Mouse (Mus musculus) left cerebral cortex, postnatal 10 days (tissue): ENCODE measurements around the gene Gramd4. TPM values are rescaled to one million over a fixed set of nuclear protein-coding genes. Genes with fewer than 3 reads are reported as not detected.
"Not testable (repeated sequence)": the region's sequence is repeated elsewhere in the genome, so short reads cannot be mapped to it uniquely, and the experiment has no call there.

Experiments
- DNase-seq, 2 experiments: peaks; one replicate each; pipeline ENCODE4 v3.0.0; 2021 to 2022; ENCODE audit warnings: low spot score in 2 of 2, mixed read lengths in 1 of 2; ENCODE audit errors: extremely low spot score in 1 of 2
- intact Hi-C: fragments of 180-260 bp; cut with DNase I; formaldehyde crosslinking; loops from one replicate; pipeline ENCODE4 v1.15.1; 2025
- total RNA-seq, 2 experiments: library from RNA; stranded (reverse); gene quantifications; 2 replicates each; pipeline ENCODE4 v1.2.3; 2021

Gramd4 gene
- total RNA-seq, 2 experiments from 2014 or later, result 38.3 to 41.4 TPM

DNA sequence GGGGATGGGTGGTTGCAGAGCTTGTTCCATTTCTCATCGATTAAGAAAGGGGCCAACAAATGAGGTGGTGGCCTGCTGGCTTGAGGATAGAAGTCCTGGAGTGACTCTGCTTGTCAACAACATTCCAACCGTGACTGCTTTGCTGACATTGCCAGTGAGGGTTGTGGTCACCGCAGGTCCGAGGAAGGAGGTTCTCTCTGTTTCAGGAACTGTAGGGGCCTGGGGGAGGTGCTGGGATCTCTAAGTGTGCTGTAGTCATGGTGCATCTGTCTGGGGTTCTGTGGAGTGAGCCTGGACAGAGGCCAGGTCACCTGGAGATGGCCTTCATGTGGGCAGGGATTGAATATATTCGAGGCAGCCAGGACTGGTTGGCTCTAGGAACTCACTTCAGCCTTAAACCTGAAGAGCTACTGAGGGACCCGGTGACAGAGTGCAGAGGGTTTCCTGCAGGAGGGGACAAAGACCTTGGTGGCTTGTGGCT lies 25.8 kb downstream of the Gramd4 start:
- DNase-seq, result no peak
- intact Hi-C loops, result no loop called here

- peak in 1 of 2 experiments; percentile 91 for DNase-seq
- intact Hi-C loops, result no loop called here
Observed at GRCm38 (mm10) chr15:86085301-86086225, 28.1 kb downstream of the Gramd4 start.

DNA sequence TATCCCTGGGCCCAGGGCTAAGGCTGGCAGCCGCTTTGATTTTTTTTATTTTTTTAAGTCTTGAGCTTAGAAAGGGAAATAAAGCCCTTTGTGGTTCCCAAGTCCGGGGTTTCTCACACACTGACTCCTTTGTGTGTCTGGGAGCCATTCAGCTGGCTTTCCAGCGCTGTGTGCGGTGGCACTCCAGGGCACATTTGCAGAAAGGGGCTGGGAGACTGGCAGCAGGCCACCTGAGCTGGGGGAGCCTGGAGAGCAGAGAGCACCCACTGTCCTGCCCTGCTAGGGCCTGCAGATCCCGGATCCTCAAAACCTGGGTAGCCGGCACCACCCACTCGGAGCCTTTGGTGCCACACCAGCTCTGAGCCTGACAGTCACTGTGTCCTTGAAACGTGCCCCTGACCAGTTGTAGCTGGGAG lies 28.8 kb downstream of the Gramd4 start:
- peak; percentile 69 to 79 for DNase-seq
- intact Hi-C loops, result no loop called here

- intact Hi-C loops, result no loop called here
- DNase-seq, result peak in 1 of 2 experiments; percentile 41
Observed at GRCm38 (mm10) chr15:86087591-86088149, 30.2 kb downstream of the Gramd4 start.

- DNase-seq, result peak in 1 of 2 experiments; percentile 27
- intact Hi-C loops, result no loop called here
Observed at GRCm38 (mm10) chr15:86088266-86088790, 30.8 kb downstream of the Gramd4 start.

GRCm38 (mm10) chr15:86089091-86089744 lies 31.7 kb downstream of the Gramd4 start:
- intact Hi-C loops, result no loop called here

DNA sequence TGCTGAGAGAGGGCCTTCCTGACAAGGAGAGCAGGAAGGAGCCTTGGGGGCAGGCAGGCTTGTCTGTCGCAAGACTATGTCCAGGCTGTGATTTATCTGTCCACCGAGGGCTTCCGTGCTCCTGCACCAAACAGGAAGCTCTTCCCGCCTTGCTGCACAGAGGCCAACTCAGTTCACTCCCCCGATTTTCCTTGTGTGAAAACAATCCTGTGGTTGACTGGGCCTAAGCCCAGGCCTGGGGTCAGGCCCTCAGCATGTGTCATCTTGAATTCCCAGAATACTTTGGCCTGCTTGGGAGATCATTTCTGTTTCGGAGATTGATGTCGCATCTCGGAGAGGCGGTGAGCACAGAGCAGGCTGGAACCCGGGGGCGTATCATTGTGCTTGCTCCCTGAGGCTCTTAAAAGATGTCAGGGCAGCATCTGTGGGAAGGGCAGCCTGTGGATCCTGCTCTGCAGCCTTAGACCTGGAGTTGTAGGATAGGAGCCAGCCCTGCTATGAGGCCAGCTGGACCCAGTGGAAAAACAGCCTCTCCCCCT lies 32.6 kb downstream of the Gramd4 start:
- peak in 1 of 2 experiments; percentile 71 for DNase-seq
- intact Hi-C loops, result no loop called here

More at GRCm38 (mm10) chr15:86089091-86089744, 31.7 kb downstream of the Gramd4 start:
- peak in 1 of 2 experiments; percentile 23 for DNase-seq

GRCm38 (mm10) chr15:86090578-86090977 lies 33.1 kb downstream of the Gramd4 start:
- intact Hi-C loops, result no loop called here
- no peak for DNase-seq

DNA sequence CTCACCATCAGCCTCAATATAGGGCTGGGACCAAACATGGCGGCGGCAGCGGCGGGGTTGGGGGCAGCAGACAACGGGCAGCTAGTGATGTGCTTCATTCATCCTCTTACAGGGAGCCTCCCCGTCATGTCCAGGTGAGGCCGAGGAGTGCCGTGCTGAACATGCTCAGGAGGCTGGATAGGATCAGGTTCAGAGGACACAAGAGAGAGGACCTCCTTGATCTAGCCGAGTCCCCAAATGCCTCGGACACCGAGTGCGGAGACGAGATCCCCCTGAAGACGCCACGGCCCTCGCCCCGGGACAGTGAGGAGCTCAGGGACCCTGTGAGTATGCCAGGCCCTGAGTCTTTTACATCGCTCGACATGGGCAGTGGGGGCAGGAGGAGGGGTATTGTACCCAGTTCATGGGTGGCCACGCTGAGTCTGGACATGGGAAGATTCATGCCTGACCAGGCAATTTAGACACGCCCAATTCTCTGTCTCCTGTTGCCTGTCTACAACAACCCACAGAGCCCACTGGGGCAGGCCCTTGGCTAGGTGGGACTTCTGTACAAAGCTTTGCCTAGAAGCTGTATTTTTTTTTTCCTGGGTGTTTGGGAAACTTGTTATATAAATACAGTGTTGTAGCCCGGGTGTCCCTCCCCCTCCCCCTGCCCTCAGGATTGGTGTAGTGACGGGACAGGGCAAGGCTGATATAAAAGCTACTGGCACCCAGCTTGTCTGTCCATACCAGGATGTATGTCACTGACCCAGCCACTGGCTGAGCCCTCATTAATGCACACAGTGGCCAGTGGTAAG lies 33.9 kb downstream of the Gramd4 start:
- intact Hi-C loops, result no loop called here
- DNase-seq, result peak in 1 of 2 experiments; percentile 17

GRCm38 (mm10) chr15:86091998-86092670 lies 34.6 kb downstream of the Gramd4 start:
- DNase-seq, result peak in 1 of 2 experiments; percentile 32
- intact Hi-C loops, result no loop called here

GRCm38 (mm10) chr15:86093236-86093635 lies 35.7 kb downstream of the Gramd4 start:
- no peak for DNase-seq
- intact Hi-C loops, result no loop called here

DNA sequence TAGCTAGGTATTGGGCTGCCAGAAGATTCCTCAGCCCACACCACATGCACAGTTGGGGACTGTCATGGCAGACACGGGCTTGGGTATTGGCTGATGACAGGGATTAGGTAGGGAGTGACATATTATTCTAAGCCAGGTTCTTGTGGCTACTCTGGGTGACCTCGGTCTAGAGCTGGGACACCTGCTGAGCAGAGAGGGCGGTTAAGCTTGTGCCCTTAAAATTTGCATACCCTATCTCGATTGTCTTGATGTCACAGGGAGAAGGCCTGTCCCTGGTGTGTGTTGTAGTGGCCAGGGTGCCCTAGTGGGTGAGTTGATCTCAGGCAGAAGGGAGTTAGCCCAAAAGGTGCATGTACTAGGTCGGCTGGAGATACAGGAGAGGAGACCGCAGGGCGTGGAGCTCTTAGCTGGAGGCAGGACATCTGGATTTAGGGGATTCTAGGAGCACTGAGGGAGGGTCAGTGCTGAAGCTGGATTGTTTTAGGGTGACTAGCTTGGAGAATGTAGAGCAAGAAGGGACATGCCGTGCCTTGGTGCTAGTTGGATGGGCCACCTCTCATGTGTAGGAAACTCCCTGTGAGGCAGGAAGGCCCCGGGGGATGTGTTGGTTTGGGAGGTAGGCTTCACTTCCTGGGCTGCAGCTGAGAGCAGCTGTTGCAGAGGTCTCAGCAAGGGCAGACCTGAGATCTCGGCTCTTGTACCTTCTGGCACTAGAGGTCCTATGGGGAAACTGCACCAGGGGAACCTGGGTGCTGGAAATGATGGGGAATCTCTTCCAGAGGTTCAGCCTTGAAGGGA lies 37.0 kb downstream of the Gramd4 start:
- intact Hi-C loops, result no loop called here
- DNase-seq, result no peak

GRCm38 (mm10) chr15:86095722-86096603 lies 38.5 kb downstream of the Gramd4 start:
- DNase-seq, result peak in 1 of 2 experiments; percentile 23
- intact Hi-C loops, result no loop called here

DNA sequence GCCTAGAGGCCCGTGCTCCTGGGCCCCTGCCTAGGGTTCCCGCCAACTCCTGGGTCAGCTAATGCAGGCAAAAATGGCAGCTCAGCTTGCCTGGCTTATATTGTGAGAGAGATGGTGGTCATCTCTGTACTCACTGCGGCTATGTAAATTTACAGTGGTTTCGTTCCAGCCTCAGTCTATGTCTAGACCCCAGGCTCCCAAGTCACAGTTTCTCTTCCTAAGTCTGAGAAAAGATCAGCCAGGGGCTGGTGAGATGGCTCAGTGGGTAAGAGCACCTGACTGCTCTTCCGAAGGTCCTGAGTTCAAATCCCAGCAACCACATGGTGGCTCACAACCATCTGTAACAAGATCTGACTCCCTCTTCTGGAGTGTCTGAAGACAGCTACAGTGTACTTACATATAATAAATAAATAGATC lies 39.1 kb downstream of the Gramd4 start:
- intact Hi-C loops, DNase-seq: not testable (repeated sequence)

- intact Hi-C loops, result no loop called here
Observed at GRCm38 (mm10) chr15:86097871-86098270, 40.4 kb downstream of the Gramd4 start.

DNA sequence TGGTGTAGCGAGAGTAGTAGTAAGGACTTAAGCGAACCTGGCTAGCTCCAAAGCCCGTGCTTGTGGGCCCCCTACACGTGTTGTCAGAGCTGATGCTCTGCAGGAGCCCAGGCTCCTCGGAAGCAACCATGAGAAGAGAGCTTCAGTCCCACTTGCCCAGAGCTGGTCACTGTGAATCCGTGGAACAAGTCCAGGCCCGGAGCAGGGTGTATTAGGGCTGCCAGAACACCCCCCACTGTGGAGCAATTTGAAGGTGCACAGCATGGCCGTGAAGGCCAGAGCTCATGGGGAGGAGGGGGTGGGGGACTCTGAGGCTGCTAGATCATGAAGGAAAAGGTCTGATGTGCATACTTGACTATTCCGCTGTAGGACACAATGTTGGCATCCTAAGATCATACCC lies 44.1 kb downstream of the Gramd4 start:
- intact Hi-C loops, result no loop called here

More at GRCm38 (mm10) chr15:86097871-86098270, 40.4 kb downstream of the Gramd4 start:
- no peak for DNase-seq

More for the DNA sequence above, 44.1 kb downstream of the Gramd4 start:
- no peak for DNase-seq
